Mouse (Mus musculus) stomach, embryonic 15.5 days (tissue): ENCODE measurements around the gene Ddb2. TPM values are rescaled to one million over a fixed set of nuclear protein-coding genes. Genes with fewer than 3 reads are reported as not detected.

ENCODE experiments used
- polyA plus RNA-seq: library from polyadenylated mRNA; unstranded; fragments of >200 nt; fragmentation: Nextera tagmentation; extraction: Ambion mirVana; gene quantifications from 2 replicates; pipeline ENCODE4 v1.2.1, GENCODE M21; 2015

Ddb2 gene
- polyA plus RNA-seq, 1 experiment from 2014 or later, result 18.5 TPM

Other genes starting within 250 kb of the Ddb2 start
- gene Rapsn, start 201.4 kb downstream of the Ddb2 start, polyA plus RNA-seq, result 2.0 and 4.5 TPM in 2 replicates
- gene Psmc3, start 183.0 kb downstream of the Ddb2 start, polyA plus RNA-seq, result 225 and 243 TPM in 2 replicates
- 42.8 and 45.5 TPM in 2 replicates for gene Slc39a13, start 166.6 kb downstream of the Ddb2 start, polyA plus RNA-seq
- 9.5 and 13.5 TPM in 2 replicates for gene Spi1, start 154.6 kb downstream of the Ddb2 start, polyA plus RNA-seq
- gene Mybpc3, start 118.8 kb downstream of the Ddb2 start, polyA plus RNA-seq, result 0.50 and 0.67 TPM in 2 replicates
- 14.2 and 14.3 TPM in 2 replicates for gene Madd, start 53.1 kb downstream of the Ddb2 start, polyA plus RNA-seq
- 4.8 and 6.0 TPM in 2 replicates for gene Nr1h3, start 34.1 kb downstream of the Ddb2 start, polyA plus RNA-seq
- gene Acp2, start 34.1 kb downstream of the Ddb2 start, polyA plus RNA-seq, result 19.8 and 20.8 TPM in 2 replicates
- gene Pacsin3, start 19.0 kb upstream of the Ddb2 start, polyA plus RNA-seq, result 42.8 and 43.8 TPM in 2 replicates
- 71.4 and 80.2 TPM in 2 replicates for gene Arfgap2, start 28.0 kb upstream of the Ddb2 start, polyA plus RNA-seq
- 39.0 and 42.4 TPM in 2 replicates for gene 1110051M20Rik, start 207.7 kb upstream of the Ddb2 start, polyA plus RNA-seq
- 6.3 and 6.5 TPM in 2 replicates for gene Lrp4, start 220.5 kb upstream of the Ddb2 start, polyA plus RNA-seq